Mouse (Mus musculus) midbrain, postnatal 0 days (tissue): Measurements from ENCODE around the gene Cwc25. TPM values are rescaled to one million over a fixed set of nuclear protein-coding genes. Genes with fewer than 3 reads are reported as not detected.
"Not testable (repeated sequence)": the region's sequence is repeated elsewhere in the genome, so short reads cannot be mapped to it uniquely, and the experiment has no call there.

Experiments
- ATAC-seq: fragments of 200-750 bp; cut with Nextera tagmentation; 2 replicates; pipeline ENCODE4 v1.8.0; 2017; ENCODE audit warnings: moderate number of reproducible peaks, mild to moderate bottlenecking, moderate TSS enrichment, moderate library complexity; ENCODE audit not compliant: low FRiP score
- DNase-seq: peaks from one replicate; pipeline ENCODE4 v3.0.0-alpha.2; 2015; ENCODE audit warnings: low spot score
- H3K27ac ChIP-seq: fragments of 300-500 bp; sonication (generic); 2 replicates; pipeline ENCODE4 v1.5.1; 2014; ENCODE audit warnings: low read depth, mild to moderate bottlenecking, low read length, mixed read lengths
- H3K27me3 ChIP-seq: fragments of 300-500 bp; sonication (generic); 2 replicates; pipeline ENCODE4 v1.6.1; 2014; ENCODE audit warnings: low read length, control low read depth, mixed read lengths; ENCODE audit not compliant: insufficient read depth
- H3K36me3 ChIP-seq: fragments of 300-500 bp; sonication (generic); 2 replicates; pipeline ENCODE4 v1.6.1; 2014; ENCODE audit warnings: low read length, control low read depth, mixed read lengths; ENCODE audit not compliant: insufficient read depth
- H3K4me1 ChIP-seq: fragments of 300-500 bp; sonication (generic); 2 replicates; pipeline ENCODE4 v1.6.1; 2014; ENCODE audit warnings: mild to moderate bottlenecking, control low read depth, antibody characterized with exemption, low read length, mixed read lengths; ENCODE audit not compliant: insufficient read depth
- H3K4me2 ChIP-seq: fragments of 300-500 bp; sonication (generic); 2 replicates; pipeline ENCODE4 v1.6.1; 2014; ENCODE audit warnings: low read depth, mild to moderate bottlenecking, low read length, mixed read lengths; ENCODE audit not compliant: poor library complexity, severe bottlenecking
- H3K4me3 ChIP-seq: fragments of 300-500 bp; sonication (generic); 2 replicates; pipeline ENCODE4 v1.5.1; 2014; ENCODE audit warnings: low read depth, mild to moderate bottlenecking, low read length, moderate library complexity
- H3K9ac ChIP-seq: fragments of 300-500 bp; sonication (generic); replicated peaks from 2 replicates; pipeline ENCODE4 v1.6.1; 2014; ENCODE audit warnings: mild to moderate bottlenecking, low read length, moderate library complexity, mixed read lengths; ENCODE audit not compliant: poor library complexity, severe bottlenecking
- H3K9me3 ChIP-seq: fragments of 300-500 bp; sonication (generic); 2 replicates; pipeline ENCODE4 v1.6.1; 2016; ENCODE audit warnings: low read length, control low read depth
- CTCF ChIP-seq: IDR thresholded peaks from 2 replicates; pipeline ENCODE4 v1.5.1; 2016; ENCODE audit warnings: antibody characterized with exemption, mild to moderate bottlenecking
- WGBS: fragments of 180-500 bp; shearing (Covaris S2); extraction: QIAGEN DNeasy Blood & Tissue Kit; methylation state at CpG from one replicate; pipeline ENCODE4 v1.1.7; 2014; 5-methylcytosine and 5-hydroxymethylcytosine counted together
- polyA plus RNA-seq: library from polyadenylated mRNA; unstranded; fragments of >200 nt; fragmentation: Nextera tagmentation; extraction: Ambion mirVana; gene quantifications from 2 replicates; pipeline ENCODE4 v1.2.1, GENCODE M21; 2015
- total RNA-seq: library from RNA; depleted of rRNA; stranded (reverse); fragments of >200 nt; gene quantifications from 2 replicates; pipeline ENCODE4 v1.2.3, GENCODE M21; 2014

Gene Cwc25
- total and polyA plus RNA-seq, 2 experiments from 2014 or later, result 12.0 to 16.0 TPM

GRCm38 (mm10) chr11:97739155-97739554 is 27.2 kb downstream of the Cwc25 start:
- H3K4me2 ChIP-seq, result no peak overlapping the region
- no peak overlapping the region for H3K9ac ChIP-seq
- ATAC-seq (no peak), DNase-seq (no peak)
- H3K9me3 ChIP-seq, result no peaks in the 10 kb centered on the region
- peak; percentile 34 for TF ChIP-seq CTCF
- WGBS, result 87% methylated on average over 3 of the region's 3 CpGs
- H3K36me3 ChIP-seq, result no peaks in the 10 kb centered on the region
- H3K4me1 ChIP-seq, result peaks cover 17% of the 10 kb centered on the region
- no peak overlapping the region for H3K27ac ChIP-seq
- no peak overlapping the region for H3K4me3 ChIP-seq
- no peaks in the 10 kb centered on the region for H3K27me3 ChIP-seq

GRCm38 (mm10) chr11:97738703-97739102 is 27.7 kb downstream of the Cwc25 start:
- Histone ChIP-seq H3K9ac (no peak overlapping the region), H3K27ac (no peak overlapping the region), H3K4me1 (peaks cover 17% of the 10 kb centered on the region), H3K9me3 (no peaks in the 10 kb centered on the region), H3K36me3 (no peaks in the 10 kb centered on the region), H3K4me3 (no peak overlapping the region), H3K4me2 (no peak overlapping the region), H3K27me3 (no peaks in the 10 kb centered on the region)
- ATAC-seq (no peak), DNase-seq (no peak)
- peak; percentile 56 for TF ChIP-seq CTCF
- WGBS, result 68% methylated on average over 6 of the region's 6 CpGs

GRCm38 (mm10) chr11:97737600-97737999 is 28.8 kb downstream of the Cwc25 start:
- DNase-seq (no peak), ATAC-seq (no peak)
- no peak for TF ChIP-seq CTCF
- Histone ChIP-seq H3K4me3 (no peak overlapping the region), H3K4me2 (no peak overlapping the region), H3K27ac (no peak overlapping the region), H3K9ac (no peak overlapping the region), H3K36me3 (no peaks in the 10 kb centered on the region; the same call in 1 of the 2 replicates), H3K9me3 (no peaks in the 10 kb centered on the region), H3K4me1 (peaks cover 6% of the 10 kb centered on the region), H3K27me3 (no peaks in the 10 kb centered on the region)
- WGBS, result 57% methylated on average over 4 of the region's 4 CpGs

DNA sequence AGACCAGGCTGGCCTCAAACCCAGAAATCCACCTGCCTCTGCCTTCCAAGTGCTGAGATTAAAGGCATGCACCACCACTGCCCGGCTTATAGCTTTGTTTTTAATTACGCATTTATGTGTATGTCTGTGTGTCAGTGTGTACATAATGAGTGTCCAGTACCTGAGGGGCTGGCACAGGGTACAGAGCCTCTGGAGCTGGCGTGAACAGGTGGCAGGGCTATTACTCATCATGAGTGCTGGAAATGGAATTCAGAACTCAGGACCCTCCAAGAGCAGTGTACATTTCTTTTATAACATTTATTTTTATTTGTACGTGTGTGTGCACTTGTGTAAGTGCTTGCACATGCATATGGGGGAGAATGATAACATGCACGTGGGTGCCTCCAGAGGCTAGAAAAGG is 29.7 kb downstream of the Cwc25 start:
- H3K4me3 ChIP-seq, result no peak overlapping the region
- no peak overlapping the region for H3K4me2 ChIP-seq
- H3K9me3 ChIP-seq, result no peaks in the 10 kb centered on the region
- no peak overlapping the region for H3K27ac ChIP-seq
- H3K27me3 ChIP-seq, result no peaks in the 10 kb centered on the region
- TF ChIP-seq CTCF, result no peak
- H3K9ac ChIP-seq, result no peak overlapping the region
- peaks cover 6% of the 10 kb centered on the region for H3K36me3 ChIP-seq
- DNase-seq, result no peak
- 86% methylated on average over 5 of the region's 5 CpGs for WGBS
- H3K4me1 ChIP-seq, result no peaks in the 10 kb centered on the region; the same call in 1 of the 2 replicates
- no peak for ATAC-seq

DNA sequence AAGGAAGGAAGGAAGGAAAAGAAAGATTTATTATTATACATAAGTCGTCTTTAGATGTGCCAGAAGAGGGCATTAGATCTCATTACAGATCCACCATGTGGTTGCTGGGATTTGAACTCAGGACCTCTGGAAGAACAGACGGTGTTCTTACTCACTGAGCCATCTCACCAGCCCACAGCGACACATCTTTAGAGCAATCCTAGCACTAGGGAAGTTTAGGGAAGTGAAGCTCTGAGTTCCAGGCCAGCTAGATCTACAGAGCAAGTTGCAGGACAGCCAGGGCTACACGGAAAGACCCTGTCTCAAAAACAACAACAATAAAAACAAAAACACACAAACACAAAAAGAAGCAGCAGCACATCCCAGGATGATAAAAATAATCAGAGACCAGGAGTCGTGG is 31.5 kb downstream of the Cwc25 start:
- not testable (repeated sequence) for H3K4me2 ChIP-seq, H3K27me3 ChIP-seq, H3K9ac ChIP-seq, H3K4me3 ChIP-seq, H3K27ac ChIP-seq, ATAC-seq, H3K4me1 ChIP-seq, H3K9me3 ChIP-seq, DNase-seq
- peaks cover 18% of the 10 kb centered on the region for H3K36me3 ChIP-seq
- 86% methylated on average over 5 of the region's 5 CpGs for WGBS

- TF ChIP-seq CTCF, result no peak
- ATAC-seq (no peak), DNase-seq (no peak)
- Histone ChIP-seq H3K27me3 (no peaks in the 10 kb centered on the region), H3K4me2 (no peak overlapping the region), H3K4me1 (no peaks in the 10 kb centered on the region), H3K36me3 (peaks cover 25% of the 10 kb centered on the region), H3K4me3 (no peak overlapping the region), H3K9ac (no peak overlapping the region), H3K27ac (no peak overlapping the region), H3K9me3 (no peaks in the 10 kb centered on the region)
- WGBS, result 60% methylated on average over 10 of the region's 10 CpGs
These were observed 32.7 kb downstream of the Cwc25 start for GRCm38 (mm10) chr11:97733689-97734088.
